Mouse (Mus musculus): ENCODE measurements around the gene Gpa33.

GRCm38 (mm10) chr1:166122114-166122513 lies 7.9 kb upstream of the Gpa33 start:
- TF ChIP-seq CTCF (IDR thresholded peaks at IDR 0.05; ENCODE audit: control insufficient read depth, insufficient read depth, low read length) (no peak), POLR2A (IDR thresholded peaks at IDR 0.05; ENCODE audit: borderline replicate concordance, control insufficient read depth, low read depth, low read length) (no peak)

Measured in bone marrow, adult 2 months (tissue).